Mouse (Mus musculus) right cerebral cortex, postnatal 25 days (tissue): ENCODE data around the gene Tcl1b1.
"Not testable (repeated sequence)": the region's sequence is repeated elsewhere in the genome, so short reads cannot be mapped to it uniquely, and the experiment has no call there.

ENCODE experiments used
- DNase-seq: peaks from one replicate; pipeline ENCODE4 v3.0.0; 2022

Tcl1b1 gene

GRCm38 (mm10) chr12:105159390-105159789 lies at the start of gene Tcl1b1:
Gene Tcl1b1 (plus strand): TSS chr12:105159690.
- no peak for DNase-seq

GRCm38 (mm10) chr12:105109812-105110211 lies 49.7 kb upstream of the Tcl1b1 start:
- no peak for DNase-seq

DNA sequence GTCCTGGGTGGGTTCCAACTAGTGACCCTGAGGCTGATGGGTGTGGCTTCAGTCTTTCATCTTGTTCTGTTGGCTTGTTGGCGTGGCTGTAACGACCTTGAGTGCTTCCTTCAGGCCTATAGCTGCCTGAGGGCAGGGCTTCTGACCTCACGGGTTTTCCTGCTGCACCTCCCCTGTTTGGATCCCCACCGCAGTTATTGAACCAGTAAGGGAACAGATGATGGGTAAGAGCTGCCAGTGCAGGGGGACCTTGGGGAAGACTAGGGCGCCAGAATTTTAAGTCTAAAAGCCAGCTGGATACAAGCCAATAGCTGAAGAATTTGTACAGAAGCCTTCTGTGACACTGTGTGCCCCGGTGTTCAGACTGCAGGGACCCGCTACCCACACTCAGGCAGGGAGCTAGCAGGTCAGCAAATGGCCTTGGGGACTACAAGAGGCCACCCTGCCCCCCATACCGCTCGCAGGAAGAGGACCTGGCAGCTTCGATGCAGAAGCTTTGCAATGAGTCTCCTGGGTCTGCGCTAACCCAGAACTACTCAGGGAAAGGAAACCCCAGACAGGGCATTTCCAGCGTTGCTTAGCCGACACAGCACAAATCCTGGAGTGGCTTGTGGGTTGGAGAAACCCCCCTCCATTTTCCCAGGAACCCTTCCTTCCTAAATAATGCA lies 47.0 kb upstream of the Tcl1b1 start:
- DNase-seq, result no peak

- no peak for DNase-seq
These were observed 42.8 kb upstream of the Tcl1b1 start for GRCm38 (mm10) chr12:105116648-105117047.

DNA sequence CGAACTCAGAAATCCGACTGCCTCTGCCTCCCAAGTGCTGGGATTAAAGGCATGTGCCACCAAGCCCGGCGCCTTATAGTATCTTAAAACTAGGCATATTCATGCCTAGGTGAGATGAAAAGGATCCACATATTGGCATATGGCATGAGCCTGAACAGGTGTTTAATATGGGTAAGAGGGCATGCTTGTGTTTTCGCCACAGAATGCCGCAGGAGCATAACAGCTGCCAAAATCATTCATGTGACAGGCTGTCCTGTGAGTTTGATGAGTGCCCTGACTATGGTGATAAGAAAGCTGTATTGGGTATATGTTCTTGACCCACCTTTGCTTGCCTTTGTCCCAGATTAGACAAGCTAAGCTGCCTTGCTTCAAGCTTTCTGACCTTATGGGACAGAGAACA lies 34.1 kb upstream of the Tcl1b1 start:
- no peak for DNase-seq

DNA sequence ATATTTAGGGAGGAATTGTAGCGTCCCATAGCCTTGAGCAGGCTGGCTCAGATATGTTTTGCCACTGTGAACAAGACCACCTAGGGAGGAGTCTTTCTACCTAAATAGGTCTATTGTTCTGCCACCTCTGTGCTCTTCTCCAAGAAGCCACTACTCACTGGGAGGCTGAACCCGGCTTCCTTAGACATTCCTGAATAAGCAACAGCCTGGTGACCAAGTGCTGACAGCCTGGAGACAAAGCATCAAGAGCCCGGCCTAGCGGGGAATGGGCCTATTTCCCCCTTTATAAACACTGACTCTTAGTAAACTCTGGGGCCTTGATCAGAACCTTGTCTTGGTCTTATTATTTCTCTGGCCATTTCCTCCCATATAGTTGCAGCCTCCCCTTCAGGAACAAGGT lies 33.0 kb upstream of the Tcl1b1 start:
- DNase-seq, result no peak

GRCm38 (mm10) chr12:105127607-105128006 lies 31.9 kb upstream of the Tcl1b1 start:
- no peak for DNase-seq

DNA sequence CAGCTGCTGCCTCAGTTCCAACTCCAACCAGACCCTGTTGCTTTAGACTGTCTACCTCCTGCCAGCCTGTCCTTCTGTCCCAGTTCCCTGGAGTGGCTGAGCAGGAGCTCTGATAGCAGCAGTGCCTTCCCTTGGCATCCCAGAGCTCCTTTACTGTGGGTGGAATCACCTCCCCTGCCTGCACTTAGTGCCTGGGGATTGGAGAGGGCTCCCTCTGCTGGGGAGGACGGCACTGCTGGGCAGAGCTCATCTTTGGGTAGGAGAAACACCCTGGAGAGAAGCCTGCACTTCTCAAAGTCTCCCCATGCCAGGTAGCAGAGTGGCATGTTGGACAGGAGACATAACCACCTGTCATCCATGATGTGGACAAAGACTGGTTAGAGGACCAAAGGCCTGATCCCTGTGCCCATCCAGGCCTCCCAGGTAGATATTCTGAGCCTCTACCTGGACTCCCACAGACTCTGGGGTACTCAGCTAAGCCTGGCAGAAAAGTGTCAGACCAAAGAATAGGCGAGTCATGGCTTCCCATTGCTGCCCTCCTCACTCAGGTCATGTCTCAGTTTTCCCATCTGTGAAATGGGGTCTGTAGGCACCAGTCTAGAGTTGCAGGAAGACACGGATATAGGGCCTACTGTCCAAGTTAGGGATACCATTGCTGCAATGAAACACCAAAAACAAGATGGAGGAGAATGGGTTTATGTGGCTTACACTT lies 29.8 kb upstream of the Tcl1b1 start:
- not testable (repeated sequence) for DNase-seq

DNA sequence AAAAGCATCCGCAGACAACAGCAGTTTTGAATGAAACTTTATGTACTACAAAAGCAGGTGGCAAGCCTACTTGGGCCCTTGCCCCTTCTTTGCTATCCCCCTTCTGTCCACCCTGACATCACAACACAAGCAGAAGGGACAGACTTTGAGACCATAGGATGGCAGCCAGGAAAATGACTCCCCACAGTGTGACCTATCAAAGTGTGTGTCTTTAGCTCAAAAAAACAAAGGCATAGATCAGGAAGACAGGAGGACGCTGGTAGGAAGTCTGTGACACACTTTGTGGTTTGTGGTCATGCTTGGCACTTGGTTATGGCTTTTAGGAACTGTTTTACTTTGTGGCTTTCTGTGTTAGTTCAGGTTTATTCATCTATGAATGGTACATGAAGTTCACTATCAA lies 25.3 kb upstream of the Tcl1b1 start:
- not testable (repeated sequence) for DNase-seq

- DNase-seq, result not testable (repeated sequence)
These were observed 24.7 kb upstream of the Tcl1b1 start for GRCm38 (mm10) chr12:105134826-105135225.

- DNase-seq, result not testable (repeated sequence)
These were observed 21.8 kb upstream of the Tcl1b1 start for GRCm38 (mm10) chr12:105137729-105138128.

DNA sequence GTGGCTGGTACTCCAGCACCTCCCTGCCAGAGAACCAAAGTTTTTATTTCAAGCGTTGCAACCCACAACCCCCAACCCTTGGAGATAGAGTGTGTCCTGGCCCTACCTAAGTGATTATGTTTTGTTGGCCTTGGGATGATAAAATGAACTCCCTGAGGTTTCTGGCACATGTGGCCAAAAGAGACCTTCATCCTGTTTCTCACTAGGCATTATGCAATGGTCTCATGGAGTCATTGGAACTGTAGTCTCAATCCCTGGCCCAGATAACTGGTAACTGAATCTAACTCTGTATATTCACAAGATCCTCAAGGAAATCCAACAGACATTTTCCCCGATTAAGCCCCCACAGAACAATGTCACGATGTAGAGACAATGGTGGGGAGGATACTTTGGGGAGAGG lies 16.4 kb upstream of the Tcl1b1 start:
- DNase-seq, result no peak

DNA sequence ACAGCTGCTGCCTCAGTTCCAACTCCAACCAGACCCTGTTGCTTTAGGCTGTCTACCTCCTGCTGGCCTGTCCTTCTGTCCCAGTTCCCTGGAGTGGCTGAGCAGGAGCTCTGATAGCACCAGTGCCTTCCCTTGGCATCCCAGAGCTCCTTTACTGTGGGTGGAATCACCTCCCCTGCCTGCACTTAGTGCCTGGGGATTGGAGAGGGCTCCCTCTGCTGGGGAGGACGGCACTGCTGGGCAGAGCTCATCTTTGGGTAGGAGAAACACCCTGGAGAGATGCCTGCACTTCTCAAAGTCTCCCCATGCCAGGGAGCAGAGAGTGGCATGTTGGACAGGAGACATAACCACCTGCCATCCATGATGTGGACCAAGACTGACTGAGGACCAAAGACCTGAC lies 14.6 kb upstream of the Tcl1b1 start:
- not testable (repeated sequence) for DNase-seq

DNA sequence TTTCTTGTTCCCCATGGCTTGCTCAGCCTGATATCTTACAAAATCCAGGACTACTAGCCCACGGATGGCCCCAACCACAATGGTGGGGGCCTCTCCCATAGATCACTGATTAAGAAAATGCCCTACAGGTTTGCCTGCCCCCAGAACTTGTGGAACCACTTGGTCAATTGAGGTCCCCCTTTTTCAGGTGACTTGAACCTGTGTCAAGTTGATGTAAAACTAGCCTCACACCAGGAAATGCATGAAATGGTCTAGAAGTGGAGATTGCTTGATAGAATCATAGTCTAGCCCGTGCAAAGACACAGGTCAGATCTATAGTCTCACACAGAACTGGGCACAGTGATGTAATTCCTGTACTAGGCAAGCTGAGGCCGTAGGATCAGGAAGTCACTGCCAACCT lies 13.8 kb upstream of the Tcl1b1 start, which contains the start of gene Tcl1b2:
Gene Tcl1b2, plus strand, starts transcription at position 301 of the 400 bp plus-strand sequence.
- DNase-seq, result no peak

GRCm38 (mm10) chr12:105155286-105155685 lies 4.2 kb upstream of the Tcl1b1 start:
- DNase-seq, result not testable (repeated sequence)

GRCm38 (mm10) chr12:105158842-105159241 lies 648 bp upstream of the Tcl1b1 start:
- DNase-seq, result no peak

DNA sequence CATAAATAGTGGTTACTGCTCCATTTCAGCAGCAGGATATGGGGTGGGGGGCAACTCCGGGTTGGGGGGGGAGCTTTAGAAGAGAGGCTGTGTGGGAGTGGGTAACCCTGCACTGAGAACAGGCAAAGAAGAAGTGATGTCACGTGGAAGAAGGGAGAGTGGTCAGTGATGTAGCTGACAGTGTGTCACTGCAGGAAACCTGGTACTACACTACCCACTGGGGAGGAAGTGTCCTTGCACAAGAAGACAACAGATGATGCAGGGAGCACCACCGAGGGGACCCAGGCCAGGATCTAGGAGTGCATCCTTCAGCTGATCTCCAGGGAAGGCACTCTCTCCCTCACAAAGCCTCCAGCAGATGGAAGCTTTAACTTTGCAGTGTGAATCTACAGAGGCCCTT lies 7.2 kb downstream of the Tcl1b1 start:
- DNase-seq, result no peak

GRCm38 (mm10) chr12:105173366-105173765 lies 13.9 kb downstream of the Tcl1b1 start:
- DNase-seq, result no peak

- peak; percentile 15 for DNase-seq
These were observed 14.8 kb downstream of the Tcl1b1 start for GRCm38 (mm10) chr12:105174318-105174717.

DNA sequence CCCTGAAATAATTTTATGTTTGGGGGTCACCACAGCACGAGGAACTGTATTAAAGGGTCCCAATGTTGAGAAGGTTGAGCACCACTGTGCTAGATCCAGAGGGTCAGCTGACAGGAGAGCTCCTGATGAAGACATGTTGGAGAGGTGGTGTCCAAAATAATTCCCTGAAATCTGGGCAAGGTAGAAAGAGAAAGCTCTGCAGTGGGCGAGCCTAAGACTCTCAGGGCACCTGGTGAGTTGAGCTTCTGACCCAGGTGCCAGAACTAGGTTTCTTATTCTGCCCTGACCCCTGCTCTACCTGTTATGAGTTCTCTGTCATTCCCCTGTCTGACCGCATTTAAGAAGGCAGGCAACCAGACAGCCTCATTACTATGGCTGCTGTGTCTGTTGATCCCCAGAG lies 16.6 kb downstream of the Tcl1b1 start, which contains the start of gene Tcl1b5:
Gene Tcl1b5, plus strand, starts transcription at position 301 of the 400 bp plus-strand sequence.
- not testable (repeated sequence) for DNase-seq

DNA sequence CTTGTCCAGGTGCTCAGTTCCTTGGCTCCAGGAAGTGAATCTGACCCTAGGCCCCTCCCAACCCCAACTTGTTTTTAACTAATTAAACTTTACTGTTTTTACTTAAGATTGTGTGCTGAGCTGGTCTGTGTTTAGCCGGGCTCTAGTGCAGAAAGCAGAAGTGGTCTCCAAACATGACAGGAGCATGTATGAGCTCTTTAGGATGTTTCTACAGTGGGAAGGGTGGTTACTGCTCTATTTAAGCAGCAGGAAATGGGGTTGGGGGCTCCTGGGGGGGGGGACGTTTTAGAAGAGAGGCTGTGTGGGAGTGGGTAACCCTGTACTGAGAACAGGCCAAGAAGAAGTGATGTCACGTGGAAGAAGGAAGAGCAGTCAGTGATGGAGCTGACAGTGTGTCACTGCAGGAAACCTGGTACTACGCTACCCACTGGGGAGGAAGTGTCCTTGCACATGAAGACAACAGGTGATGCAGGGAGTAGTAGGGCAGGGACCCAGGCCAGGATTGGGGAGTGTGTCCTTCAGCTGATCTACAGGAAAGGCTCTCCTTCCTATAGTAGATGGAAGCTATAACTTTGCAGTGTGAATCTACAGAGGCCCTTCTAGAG lies 21.7 kb downstream of the Tcl1b1 start:
- not testable (repeated sequence) for DNase-seq

GRCm38 (mm10) chr12:105188980-105189379 lies 29.5 kb downstream of the Tcl1b1 start:
- not testable (repeated sequence) for DNase-seq

DNA sequence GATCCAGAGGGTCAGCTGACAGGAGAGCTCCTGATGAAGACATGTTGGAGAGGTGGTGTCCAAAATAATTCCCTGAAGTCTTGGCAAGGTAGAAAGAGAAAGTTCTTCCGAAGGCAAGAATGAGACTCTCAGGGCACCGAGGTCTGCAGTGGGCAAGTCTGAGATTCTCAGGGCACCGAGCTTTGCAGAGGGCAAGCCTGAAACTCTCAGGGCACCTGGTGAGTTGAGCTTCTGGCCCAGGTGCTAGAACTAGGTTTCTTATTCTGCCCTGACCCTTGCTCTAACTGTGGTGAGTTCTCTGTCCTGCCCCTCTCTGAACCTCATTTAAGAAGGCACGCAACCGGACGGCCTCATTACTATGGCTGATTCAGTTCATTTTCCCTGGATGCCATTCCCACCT lies 31.3 kb downstream of the Tcl1b1 start, which contains the start of gene Tcl1b3:
Gene Tcl1b3, plus strand, starts transcription at position 301 of the 400 bp plus-strand sequence.
- DNase-seq, result not testable (repeated sequence)
